Mouse (Mus musculus): ENCODE results near the gene Slc16a10. TPM values are rescaled to one million over a fixed set of nuclear protein-coding genes. Genes with fewer than 3 reads are reported as not detected.

Gene Slc16a10
- polyA plus RNA-seq, 1 experiment from 2014 or later, result 17.9 TPM

- WGBS, result 63% methylated on average over 4 of the region's 4 CpGs
- H3K36me3 ChIP-seq (ENCODE audit: control insufficient read depth, insufficient read depth, low read length), result no peaks in the 10 kb centered on the region
- H3K9me3 ChIP-seq (ENCODE audit: control insufficient read depth, low read length), result no peaks in the 10 kb centered on the region
- H3K9ac ChIP-seq (ENCODE audit: low read length), result no peak overlapping the region
- no peaks in the 10 kb centered on the region for H3K27me3 ChIP-seq (ENCODE audit: control insufficient read depth, insufficient read depth, low read length)
- H3K4me2 ChIP-seq (ENCODE audit: low read length), result no peak overlapping the region
- H3K4me3 ChIP-seq (ENCODE audit: control insufficient read depth in 1 of 2, insufficient read depth in 1 of 2, low read depth in 1 of 2, low read length in 2 of 2), result no peak overlapping the region
- H3K27ac ChIP-seq (replicated peaks in 1 of 2; ENCODE audit: control insufficient read depth in 1 of 2, insufficient read depth in 1 of 2, low read depth in 2 of 2, low read length in 2 of 2), result no peak overlapping the region
- H3K4me1 ChIP-seq (ENCODE audit: control insufficient read depth in 2 of 2, insufficient read depth in 2 of 2, low read length in 2 of 2), result peaks cover 2 to 5% of the 10 kb centered on the region in 2 experiments; a peak in 2 of 4 replicates
- ATAC-seq (ENCODE audit: insufficient number of reproducible peaks, insufficient read depth, low FRiP score, low read depth), result no peak
These were observed 44.5 kb downstream of the Slc16a10 start for GRCm38 (mm10) chr10:40097519-40097918.

GRCm38 (mm10) chr10:40094752-40095151, 47.3 kb downstream of the Slc16a10 start:
- Histone ChIP-seq H3K9ac (ENCODE audit: low read length) (no peak overlapping the region), H3K9me3 (ENCODE audit: control insufficient read depth, low read length) (no peaks in the 10 kb centered on the region), H3K4me2 (ENCODE audit: low read length) (no peak overlapping the region), H3K4me3 (ENCODE audit: control insufficient read depth in 1 of 2, insufficient read depth in 1 of 2, low read depth in 1 of 2, low read length in 2 of 2) (no peak overlapping the region), H3K27ac (replicated peaks in 1 of 2; ENCODE audit: control insufficient read depth in 1 of 2, insufficient read depth in 1 of 2, low read depth in 2 of 2, low read length in 2 of 2) (no peak overlapping the region), H3K4me1 (ENCODE audit: control insufficient read depth in 2 of 2, insufficient read depth in 2 of 2, low read length in 2 of 2) (peaks cover 11 to 27% of the 10 kb centered on the region in 2 experiments), H3K27me3 (ENCODE audit: control insufficient read depth, insufficient read depth, low read length) (no peaks in the 10 kb centered on the region), H3K36me3 (ENCODE audit: control insufficient read depth, insufficient read depth, low read length) (no peaks in the 10 kb centered on the region)
- no peak for ATAC-seq (ENCODE audit: insufficient number of reproducible peaks, insufficient read depth, low FRiP score, low read depth)
- WGBS, result 65% methylated on average over 2 of the region's 2 CpGs

- Histone ChIP-seq H3K4me3 (ENCODE audit: control insufficient read depth in 1 of 2, insufficient read depth in 1 of 2, low read depth in 1 of 2, low read length in 2 of 2) (no peak overlapping the region), H3K27me3 (ENCODE audit: control insufficient read depth, insufficient read depth, low read length) (no peaks in the 10 kb centered on the region), H3K4me2 (ENCODE audit: low read length) (no peak overlapping the region), H3K9me3 (ENCODE audit: control insufficient read depth, low read length) (no peaks in the 10 kb centered on the region), H3K4me1 (ENCODE audit: control insufficient read depth in 2 of 2, insufficient read depth in 2 of 2, low read length in 2 of 2) (peaks cover 11 to 27% of the 10 kb centered on the region in 2 experiments), H3K36me3 (ENCODE audit: control insufficient read depth, insufficient read depth, low read length) (no peaks in the 10 kb centered on the region), H3K27ac (replicated peaks in 1 of 2; ENCODE audit: control insufficient read depth in 1 of 2, insufficient read depth in 1 of 2, low read depth in 2 of 2, low read length in 2 of 2) (no peak overlapping the region), H3K9ac (ENCODE audit: low read length) (no peak overlapping the region)
- no peak for ATAC-seq (ENCODE audit: insufficient number of reproducible peaks, insufficient read depth, low FRiP score, low read depth)
These were observed 48.5 kb downstream of the Slc16a10 start for GRCm38 (mm10) chr10:40093526-40093925.

- H3K36me3 ChIP-seq (ENCODE audit: control insufficient read depth, insufficient read depth, low read length), result no peaks in the 10 kb centered on the region
- peak overlapping the region in 1 of 2 experiments; percentile 60; a peak in 2 of 4 replicates for H3K27ac ChIP-seq (replicated peaks in 1 of 2; ENCODE audit: control insufficient read depth in 1 of 2, insufficient read depth in 1 of 2, low read depth in 2 of 2, low read length in 2 of 2)
- H3K4me1 ChIP-seq (ENCODE audit: control insufficient read depth in 2 of 2, insufficient read depth in 2 of 2, low read length in 2 of 2), result peaks cover 11 to 30% of the 10 kb centered on the region in 2 experiments
- no peaks in the 10 kb centered on the region for H3K9me3 ChIP-seq (ENCODE audit: control insufficient read depth, low read length)
- 63% methylated on average over 2 of the region's 2 CpGs for WGBS
- no peak overlapping the region for H3K9ac ChIP-seq (ENCODE audit: low read length)
- no peaks in the 10 kb centered on the region for H3K27me3 ChIP-seq (ENCODE audit: control insufficient read depth, insufficient read depth, low read length)
- ATAC-seq (ENCODE audit: insufficient number of reproducible peaks, insufficient read depth, low FRiP score, low read depth), result no peak
- H3K4me3 ChIP-seq (ENCODE audit: control insufficient read depth in 1 of 2, insufficient read depth in 1 of 2, low read depth in 1 of 2, low read length in 2 of 2), result no peak overlapping the region
- no peak overlapping the region for H3K4me2 ChIP-seq (ENCODE audit: low read length)
These were observed 50.6 kb downstream of the Slc16a10 start for GRCm38 (mm10) chr10:40091455-40091854.

- H3K9ac ChIP-seq (ENCODE audit: low read length), result no peak overlapping the region
- ATAC-seq (ENCODE audit: insufficient number of reproducible peaks, insufficient read depth, low FRiP score, low read depth), result peak; percentile 79
- no peak overlapping the region for H3K4me3 ChIP-seq (ENCODE audit: control insufficient read depth in 1 of 2, insufficient read depth in 1 of 2, low read depth in 1 of 2, low read length in 2 of 2)
- peak overlapping the region; percentile 36 to 75 for H3K27ac ChIP-seq (replicated peaks in 1 of 2; ENCODE audit: control insufficient read depth in 1 of 2, insufficient read depth in 1 of 2, low read depth in 2 of 2, low read length in 2 of 2)
- peaks cover 11 to 30% of the 10 kb centered on the region in 2 experiments for H3K4me1 ChIP-seq (ENCODE audit: control insufficient read depth in 2 of 2, insufficient read depth in 2 of 2, low read length in 2 of 2)
- WGBS, result 44% methylated on average over 11 of the region's 11 CpGs
- H3K9me3 ChIP-seq (ENCODE audit: control insufficient read depth, low read length), result no peaks in the 10 kb centered on the region
- no peaks in the 10 kb centered on the region for H3K27me3 ChIP-seq (ENCODE audit: control insufficient read depth, insufficient read depth, low read length)
- peak overlapping the region; percentile 51 for H3K4me2 ChIP-seq (ENCODE audit: low read length)
- no peaks in the 10 kb centered on the region for H3K36me3 ChIP-seq (ENCODE audit: control insufficient read depth, insufficient read depth, low read length)
These were observed 51.3 kb downstream of the Slc16a10 start for GRCm38 (mm10) chr10:40090504-40091428.

GRCm38 (mm10) chr10:40084332-40085093, 57.5 kb downstream of the Slc16a10 start:
- Histone ChIP-seq H3K4me2 (ENCODE audit: low read length) (no peak overlapping the region), H3K4me1 (ENCODE audit: control insufficient read depth in 2 of 2, insufficient read depth in 2 of 2, low read length in 2 of 2) (peaks cover 5 to 9% of the 10 kb centered on the region in 2 experiments; a peak in 3 of 4 replicates), H3K27me3 (ENCODE audit: control insufficient read depth, insufficient read depth, low read length) (no peaks in the 10 kb centered on the region), H3K9ac (ENCODE audit: low read length) (no peak overlapping the region), H3K4me3 (ENCODE audit: control insufficient read depth in 1 of 2, insufficient read depth in 1 of 2, low read depth in 1 of 2, low read length in 2 of 2) (no peak overlapping the region), H3K36me3 (ENCODE audit: control insufficient read depth, insufficient read depth, low read length) (no peaks in the 10 kb centered on the region), H3K9me3 (ENCODE audit: control insufficient read depth, low read length) (no peaks in the 10 kb centered on the region), H3K27ac (replicated peaks in 1 of 2; ENCODE audit: control insufficient read depth in 1 of 2, insufficient read depth in 1 of 2, low read depth in 2 of 2, low read length in 2 of 2) (no peak overlapping the region)
- whole genome bisulfite sequencing, result 74% methylated on average over 12 of the region's 12 CpGs
- ATAC-seq (ENCODE audit: insufficient number of reproducible peaks, insufficient read depth, low FRiP score, low read depth), result no peak

- Histone ChIP-seq H3K4me3 (ENCODE audit: control insufficient read depth in 1 of 2, insufficient read depth in 1 of 2, low read depth in 1 of 2, low read length in 2 of 2) (no peak overlapping the region), H3K9me3 (ENCODE audit: control insufficient read depth, low read length) (no peaks in the 10 kb centered on the region), H3K27ac (replicated peaks in 1 of 2; ENCODE audit: control insufficient read depth in 1 of 2, insufficient read depth in 1 of 2, low read depth in 2 of 2, low read length in 2 of 2) (no peak overlapping the region), H3K4me1 (ENCODE audit: control insufficient read depth in 2 of 2, insufficient read depth in 2 of 2, low read length in 2 of 2) (peaks cover 5 to 9% of the 10 kb centered on the region in 2 experiments; a peak in 3 of 4 replicates), H3K27me3 (ENCODE audit: control insufficient read depth, insufficient read depth, low read length) (no peaks in the 10 kb centered on the region), H3K4me2 (ENCODE audit: low read length) (no peak overlapping the region), H3K36me3 (ENCODE audit: control insufficient read depth, insufficient read depth, low read length) (no peaks in the 10 kb centered on the region), H3K9ac (ENCODE audit: low read length) (no peak overlapping the region)
- 84% methylated on average over 4 of the region's 4 CpGs for WGBS
- no peak for ATAC-seq (ENCODE audit: insufficient number of reproducible peaks, insufficient read depth, low FRiP score, low read depth)
These were observed 58.5 kb downstream of the Slc16a10 start for GRCm38 (mm10) chr10:40083556-40083955.

All from heart, embryonic 14.5 days (tissue).